Mouse (Mus musculus) liver, embryonic 15.5 days (tissue): ENCODE results near the gene Fam169a. TPM values are rescaled to one million over a fixed set of nuclear protein-coding genes. Genes with fewer than 3 reads are reported as not detected.

ENCODE experiments used
- polyA plus RNA-seq: library from polyadenylated mRNA; unstranded; fragments of >200 nt; fragmentation: Nextera tagmentation; extraction: Ambion mirVana; gene quantifications from 2 replicates; pipeline ENCODE4 v1.2.1, GENCODE M21; 2015

Fam169a gene
- polyA plus RNA-seq, 1 experiment from 2014 or later, result 0.98 TPM

Other genes with a start within 250 kb of the Fam169a start
- gene Gcnt4, start 142.6 kb upstream of the Fam169a start, polyA plus RNA-seq, result 0.90 and 1.3 TPM in 2 replicates
- not detected in 2 replicates for gene 1700029F12Rik, start 32.9 kb upstream of the Fam169a start, polyA plus RNA-seq
- 0.40 and 0.64 TPM in 2 replicates for gene Gm6169, start 32.0 kb downstream of the Fam169a start, polyA plus RNA-seq
- gene Gfm2, start 70.7 kb downstream of the Fam169a start, polyA plus RNA-seq, result 16.6 and 17.1 TPM in 2 replicates
- 19.2 and 20.7 TPM in 2 replicates for gene Nsa2, start 70.7 kb downstream of the Fam169a start, polyA plus RNA-seq
- gene Hexb, start 131.1 kb downstream of the Fam169a start, polyA plus RNA-seq, result 26.0 and 28.3 TPM in 2 replicates
- gene Enc1, start 173.8 kb downstream of the Fam169a start, polyA plus RNA-seq, result 0.55 and 0.67 TPM in 2 replicates